Mouse (Mus musculus): ENCODE results near the gene Nceh1.

DNA sequence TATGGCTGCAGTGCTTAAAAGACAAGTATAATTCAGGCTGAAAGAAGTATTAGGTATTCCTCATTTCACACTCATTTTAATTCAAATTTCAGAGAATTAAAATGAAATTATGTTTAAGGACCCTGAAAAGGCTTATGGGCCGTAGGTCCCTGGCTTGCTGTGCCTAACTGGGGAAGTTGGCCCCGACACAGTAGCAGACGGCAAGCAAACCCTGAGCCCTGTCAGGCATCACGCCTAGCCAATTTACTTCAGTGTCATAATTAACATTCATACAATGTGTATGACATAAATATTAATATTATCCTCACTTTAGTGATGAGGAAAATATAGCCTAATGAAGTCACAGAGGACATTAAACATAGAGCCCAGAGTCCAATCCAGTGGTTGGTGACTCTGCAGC lies 117.7 kb downstream of the Nceh1 start:
- TF ChIP-seq CTCF (IDR thresholded peaks at IDR 0.05; ENCODE audit: insufficient read depth, low read length) (no peak), POLR2A (IDR thresholded peaks at IDR 0.05; ENCODE audit: borderline replicate concordance, extremely low read depth, low read depth, low read length) (no peak)

Data from lung, adult 2 months (tissue).